Mouse (Mus musculus) MEL (cell line): Measurements from ENCODE around the gene Rab11fip3.

Experiments
- BHLHE40 ChIP-seq: IDR thresholded peaks from 2 replicates; pipeline ENCODE4 v1.6.1; 2012; ENCODE audit warnings: low read depth, mild to moderate bottlenecking, inconsistent platforms, low read length, improper control_type of control experiment, borderline replicate concordance
- CTCF ChIP-seq, 3 experiments: IDR thresholded peaks in 2 of 3; conservative IDR thresholded peaks in 1 of 3; 2 replicates each; pipeline ENCODE4 v1.5.1; 2011 to 2012; ENCODE audit warnings: low read length in 3 of 3, low read depth in 2 of 3, mild to moderate bottlenecking in 2 of 3, improper control_type of control experiment in 1 of 3, inconsistent platforms in 1 of 3, mixed read lengths in 1 of 3, moderate library complexity in 1 of 3; ENCODE audit not compliant: control insufficient read depth in 1 of 3, insufficient read depth in 1 of 3, poor library complexity in 1 of 3, severe bottlenecking in 1 of 3
- EP300 ChIP-seq, 2 experiments: IDR thresholded peaks; 2 replicates each; pipeline ENCODE4 v1.6.1; 2011; ENCODE audit warnings: improper control_type of control experiment in 2 of 2, low read length in 2 of 2, low read depth in 1 of 2, mild to moderate bottlenecking in 1 of 2
- HCFC1 ChIP-seq: IDR thresholded peaks from 2 replicates; pipeline ENCODE4 v1.6.1; 2012; ENCODE audit warnings: low read depth, mild to moderate bottlenecking, inconsistent platforms, low read length, improper control_type of control experiment, moderate library complexity
- NRF1 ChIP-seq: IDR thresholded peaks from 2 replicates; pipeline ENCODE4 v1.6.1; 2014; ENCODE audit warnings: low read depth, mild to moderate bottlenecking, inconsistent platforms, low read length, improper control_type of control experiment, moderate library complexity; ENCODE audit not compliant: poor library complexity, insufficient read depth, severe bottlenecking
- POLR2A ChIP-seq, 2 experiments: IDR thresholded peaks; 2 replicates each; pipeline ENCODE4 v1.6.1; 2011 to 2012; ENCODE audit warnings: low read length in 2 of 2, mild to moderate bottlenecking in 2 of 2, control low read depth in 1 of 2, improper control_type of control experiment in 1 of 2, low read depth in 1 of 2, moderate library complexity in 1 of 2; ENCODE audit not compliant: control insufficient read depth in 1 of 2, insufficient read depth in 1 of 2, poor library complexity in 1 of 2
- USF1 ChIP-seq: IDR thresholded peaks from 2 replicates; pipeline ENCODE4 v1.6.1; 2014; ENCODE audit warnings: low read depth, mild to moderate bottlenecking, inconsistent platforms, low read length, improper control_type of control experiment, moderate library complexity
- ZMIZ1 ChIP-seq: IDR thresholded peaks from 2 replicates; pipeline ENCODE4 v1.6.1; 2012; ENCODE audit warnings: low read depth, mild to moderate bottlenecking, inconsistent platforms, low read length, improper control_type of control experiment, moderate library complexity

DNA sequence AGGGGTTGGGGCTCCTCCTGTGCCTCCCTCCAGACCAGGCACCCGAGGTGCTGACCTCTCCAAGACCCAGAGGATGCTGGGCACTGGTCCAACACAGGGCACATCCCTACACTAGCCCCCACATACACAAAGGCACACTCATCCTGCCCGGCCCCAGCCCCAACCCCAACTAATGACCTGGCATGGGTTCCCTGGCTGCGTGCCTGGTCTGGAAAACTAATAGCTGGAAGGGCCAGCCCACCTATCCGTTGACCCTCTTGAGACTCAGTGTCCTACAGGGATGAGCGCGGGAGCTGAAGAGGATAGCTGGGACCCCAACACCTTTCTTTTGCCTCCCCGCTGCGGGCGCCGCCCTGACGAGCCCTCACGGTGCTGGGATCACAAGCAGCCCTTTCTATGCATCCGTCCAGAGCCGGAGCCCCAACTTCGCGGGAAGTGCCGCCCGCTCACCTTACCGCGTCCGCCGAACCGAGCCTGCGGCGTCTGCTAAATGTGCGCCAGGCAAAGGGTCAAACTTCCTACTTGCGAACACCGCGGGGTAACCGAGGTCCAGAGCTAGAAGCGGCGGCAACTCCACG, 118.0 kb downstream of the Rab11fip3 start:
- TF ChIP-seq BHLHE40 (no peak), NRF1 (no peak), ZMIZ1 (no peak), POLR2A (IDR thresholded peaks at IDR 0.05; ENCODE audit: control insufficient read depth in 1 of 2, insufficient read depth in 1 of 2, low read depth in 1 of 2, low read length in 2 of 2, poor library complexity in 1 of 2) (no peak), EP300 (IDR thresholded peaks at IDR 0.05; ENCODE audit: low read depth in 1 of 2, low read length in 2 of 2) (no peak), HCFC1 (no peak), USF1 (no peak), CTCF (IDR thresholded peaks at IDR 0.05 in 2 of 3, conservative IDR thresholded peaks at IDR 0.05 in 1 of 3; ENCODE audit: control insufficient read depth in 1 of 3, insufficient read depth in 1 of 3, low read depth in 2 of 3, low read length in 3 of 3, poor library complexity in 1 of 3, severe bottlenecking in 1 of 3) (no peak)
